Mouse (Mus musculus) thymus, adult 2 months (tissue): ENCODE data around the gene Myom1. TPM values are rescaled to one million over a fixed set of nuclear protein-coding genes. Genes with fewer than 3 reads are reported as not detected.

Experiments
- DNase-seq: peaks from one replicate; pipeline ENCODE4 v3.0.0; 2021
- H3K27ac ChIP-seq: fragments of 200-500 bp; 2 replicates; pipeline ENCODE4 v1.5.1; 2012; ENCODE audit warnings: low read length, control low read depth; ENCODE audit not compliant: control insufficient read depth, insufficient read depth
- H3K27me3 ChIP-seq: fragments of 200-500 bp; 2 replicates; pipeline ENCODE4 v1.6.1; 2012; ENCODE audit warnings: mild to moderate bottlenecking, low read length, moderate library complexity, mixed read lengths; ENCODE audit not compliant: control insufficient read depth, insufficient read depth
- H3K36me3 ChIP-seq: fragments of 200-500 bp; 2 replicates; pipeline ENCODE4 v1.6.1; 2012; ENCODE audit warnings: mild to moderate bottlenecking, low read length, moderate library complexity; ENCODE audit not compliant: control insufficient read depth, insufficient read depth
- H3K4me1 ChIP-seq: fragments of 200-500 bp; replicated peaks from 2 replicates; pipeline ENCODE4 v1.6.1; 2012; ENCODE audit warnings: low read length; ENCODE audit not compliant: control insufficient read depth, insufficient read depth
- H3K4me3 ChIP-seq: fragments of 200-500 bp; 2 replicates; pipeline ENCODE4 v1.5.1; 2012; ENCODE audit warnings: mild to moderate bottlenecking, low read length, control low read depth, moderate library complexity; ENCODE audit not compliant: control insufficient read depth, insufficient read depth
- CTCF ChIP-seq: fragments of 200-500 bp; IDR thresholded peaks from 2 replicates; pipeline ENCODE4 v1.5.1; 2012; ENCODE audit warnings: mild to moderate bottlenecking, control low read depth, low read length, moderate library complexity, borderline replicate concordance; ENCODE audit not compliant: control insufficient read depth, poor library complexity, insufficient read depth; ENCODE audit errors: extremely low read depth
- POLR2A ChIP-seq: fragments of 200-500 bp; IDR thresholded peaks from 2 replicates; pipeline ENCODE4 v1.6.1; 2012; ENCODE audit warnings: mild to moderate bottlenecking, low read length, control low read depth, moderate library complexity; ENCODE audit not compliant: control insufficient read depth, poor library complexity, insufficient read depth; ENCODE audit errors: extremely low read depth
- WGBS: fragments of 180-500 bp; shearing (Covaris S2); methylation state at CpG from one replicate; pipeline ENCODE4 v1.1.7; 2018; 5-methylcytosine and 5-hydroxymethylcytosine counted together
- polyA plus RNA-seq: library from polyadenylated mRNA; depleted of rRNA; stranded (reverse); fragments of >200 nt; gene quantifications from 2 replicates; pipeline ENCODE4 v1.2.3, GENCODE M21; 2012

Gene Myom1
- polyA plus RNA-seq, 1 experiment: 6.8 TPM

- H3K36me3 ChIP-seq: no peaks in the 10 kb centered on the region
- no peak for TF ChIP-seq CTCF
- H3K27ac ChIP-seq: no peak overlapping the region
These were observed 89.9 kb downstream of the Myom1 start for GRCm38 (mm10) chr17:71092341-71092740.

GRCm38 (mm10) chr17:71093793-71094192 is 91.4 kb downstream of the Myom1 start:
- 89% methylated on average over 5 of the region's 5 CpGs for WGBS
- no peak for DNase-seq

More at GRCm38 (mm10) chr17:71092341-71092740, 89.9 kb downstream of the Myom1 start:
- Histone ChIP-seq H3K4me3 (no peak overlapping the region), H3K4me1 (peaks cover 2% of the 10 kb centered on the region; the same call in 1 of the 2 replicates), H3K27me3 (no peaks in the 10 kb centered on the region)
- WGBS: 97% methylated on average over 4 of the region's 4 CpGs
- DNase-seq: no peak

GRCm38 (mm10) chr17:71094438-71094837 is 92.0 kb downstream of the Myom1 start:
- no peaks in the 10 kb centered on the region for H3K27me3 ChIP-seq
- peaks cover 2% of the 10 kb centered on the region; the same call in 1 of the 2 replicates for H3K4me1 ChIP-seq
- 98% methylated on average over 3 of the region's 3 CpGs for WGBS
- no peak for DNase-seq
- H3K27ac ChIP-seq: no peak overlapping the region
- no peak for TF ChIP-seq CTCF
- no peak for TF ChIP-seq POLR2A
- H3K4me3 ChIP-seq: no peak overlapping the region
- H3K36me3 ChIP-seq: no peaks in the 10 kb centered on the region

More at GRCm38 (mm10) chr17:71093793-71094192, 91.4 kb downstream of the Myom1 start:
- Histone ChIP-seq H3K4me3 (no peak overlapping the region), H3K27ac (no peak overlapping the region), H3K27me3 (no peaks in the 10 kb centered on the region), H3K4me1 (peaks cover 2% of the 10 kb centered on the region; the same call in 1 of the 2 replicates), H3K36me3 (no peaks in the 10 kb centered on the region)
- TF ChIP-seq CTCF: no peak
- TF ChIP-seq POLR2A: no peak

GRCm38 (mm10) chr17:71096557-71097208 is 94.2 kb downstream of the Myom1 start:
- H3K4me3 ChIP-seq: no peak overlapping the region
- DNase-seq: no peak
- no peaks in the 10 kb centered on the region for H3K27me3 ChIP-seq
- no peak for TF ChIP-seq CTCF
- no peak for TF ChIP-seq POLR2A
- H3K4me1 ChIP-seq: peaks cover 2% of the 10 kb centered on the region
- H3K36me3 ChIP-seq: no peaks in the 10 kb centered on the region
- H3K27ac ChIP-seq: no peak overlapping the region
- 85% methylated on average over 8 of the region's 8 CpGs for WGBS

GRCm38 (mm10) chr17:71097209-71097597 is 94.8 kb downstream of the Myom1 start:
- H3K4me3 ChIP-seq: no peak overlapping the region
- no peak overlapping the region for H3K27ac ChIP-seq
- no peak for DNase-seq
- H3K4me1 ChIP-seq: peaks cover 2% of the 10 kb centered on the region
- TF ChIP-seq CTCF (no peak), POLR2A (no peak)
- H3K27me3 ChIP-seq: no peaks in the 10 kb centered on the region
- no peaks in the 10 kb centered on the region for H3K36me3 ChIP-seq
- WGBS: 92% methylated on average over 6 of the region's 6 CpGs

GRCm38 (mm10) chr17:71098606-71099005 is 96.2 kb downstream of the Myom1 start:
- Histone ChIP-seq H3K4me1 (peaks cover 2% of the 10 kb centered on the region), H3K27me3 (no peaks in the 10 kb centered on the region), H3K27ac (no peak overlapping the region), H3K36me3 (no peaks in the 10 kb centered on the region), H3K4me3 (no peak overlapping the region)
- WGBS: 97% methylated on average over 3 of the region's 3 CpGs
- DNase-seq: no peak
- TF ChIP-seq POLR2A: no peak
- no peak for TF ChIP-seq CTCF
